Mouse (Mus musculus) G1E (cell line): ENCODE results near the gene Agpat1. TPM values are rescaled to one million over a fixed set of nuclear protein-coding genes. Genes with fewer than 3 reads are reported as not detected.

Source experiments
- ATAC-seq: 2 replicates; pipeline ENCODE4 v1.8.0; 2016; ENCODE audit warnings: mild to moderate bottlenecking; ENCODE audit not compliant: insufficient number of reproducible peaks, poor library complexity, low FRiP score, severe bottlenecking; ENCODE audit errors: extremely low read depth
- DNase-seq: peaks from one replicate; pipeline ENCODE4 v3.0.0; 2012; ENCODE audit warnings: low spot score
- H3K27me3 ChIP-seq: 2 replicates; pipeline ENCODE4 v1.6.1; 2012; ENCODE audit warnings: mild to moderate bottlenecking, low read length, inconsistent platforms; ENCODE audit not compliant: insufficient read depth
- H3K36me3 ChIP-seq: replicated peaks from 2 replicates; pipeline ENCODE3; 2012; ENCODE audit warnings: mild to moderate bottlenecking, inconsistent platforms
- H3K4me1 ChIP-seq: 2 replicates; pipeline ENCODE4 v1.6.1; 2012; ENCODE audit warnings: low read depth, low read length, inconsistent platforms, mixed read lengths; ENCODE audit not compliant: insufficient read depth
- H3K4me3 ChIP-seq: 2 replicates; pipeline ENCODE4 v1.5.1; 2012; ENCODE audit warnings: low read depth, mild to moderate bottlenecking, inconsistent platforms, low read length, moderate library complexity, mixed read lengths
- H3K9me3 ChIP-seq: replicated peaks from 2 replicates; pipeline ENCODE4 v1.6.1; 2012; ENCODE audit warnings: inconsistent platforms
- CTCF ChIP-seq: IDR thresholded peaks from 2 replicates; pipeline ENCODE4 v1.5.1; 2012; ENCODE audit warnings: low read depth, low read length, inconsistent platforms, mixed read lengths
- GATA1 ChIP-seq: IDR thresholded peaks from 2 replicates; pipeline ENCODE4 v1.6.1; 2012; ENCODE audit warnings: borderline replicate concordance, low read length, inconsistent platforms, mixed read lengths
- GATA2 ChIP-seq: IDR thresholded peaks from 2 replicates; pipeline ENCODE4 v1.6.1; 2012; ENCODE audit warnings: low read depth, low read length, inconsistent platforms, borderline replicate concordance
- POLR2AphosphoS5 ChIP-seq: IDR thresholded peaks from 2 replicates; pipeline ENCODE4 v1.6.1; 2012; ENCODE audit warnings: low read depth, low read length, inconsistent platforms; ENCODE audit not compliant: insufficient replicate concordance
- TAL1 ChIP-seq: conservative IDR thresholded peaks from 2 replicates; pipeline ENCODE4 v1.6.1; 2012; ENCODE audit warnings: low read depth, low read length, inconsistent platforms, mixed read lengths
- polyA plus RNA-seq: library from polyadenylated mRNA; stranded (reverse); fragments of >175 nt; gene quantifications from 2 replicates; pipeline ENCODE4 v1.2.3, GENCODE M21; 2012
- total RNA-seq, 2 experiments: library from RNA; stranded (forward) in 1 of 2; stranded (reverse) in 1 of 2; fragments of 200-1000 nt in 1 of 2; fragments of >200 nt in 1 of 2; fragmentation: Nextera tagmentation in 1 of 2; gene quantifications; 2 replicates each; pipeline ENCODE4 v1.2.3; 2014 to 2017

Agpat1 gene
- total and polyA plus RNA-seq, 3 experiments, result 24.7 to 165 (median 96.4) TPM

DNA sequence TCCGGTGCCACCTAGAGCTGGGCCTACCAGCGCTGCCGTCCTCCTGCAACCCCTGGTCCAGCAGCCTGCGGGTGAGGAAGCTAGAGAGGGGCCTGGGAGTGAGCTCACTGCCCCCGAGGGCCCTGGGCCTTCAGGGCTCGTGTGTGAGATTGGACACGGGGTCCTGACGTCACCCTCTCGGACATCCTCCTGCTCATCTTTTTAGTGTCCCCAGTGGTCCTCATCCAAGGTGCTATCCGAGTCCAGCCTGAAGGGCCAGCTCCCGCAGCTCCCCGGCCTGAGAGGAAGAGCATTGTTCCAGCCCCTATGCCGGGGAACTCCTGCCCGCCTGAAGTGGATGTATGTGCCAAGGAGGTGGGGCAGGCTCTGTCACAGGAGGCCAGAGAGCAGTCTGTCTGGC is 46.7 kb downstream of the Agpat1 start:
- no peaks in the 10 kb centered on the region for H3K9me3 ChIP-seq
- ATAC-seq (no peak), DNase-seq (no peak)
- TF ChIP-seq GATA2 (no peak), TAL1 (no peak), POLR2AphosphoS5 (no peak), CTCF (no peak), GATA1 (no peak)
- H3K36me3 ChIP-seq, result peaks cover 84% of the 10 kb centered on the region
- H3K27me3 ChIP-seq, result no peaks in the 10 kb centered on the region
- H3K4me3 ChIP-seq, result no peak overlapping the region
- peaks cover 45% of the 10 kb centered on the region for H3K4me1 ChIP-seq

DNA sequence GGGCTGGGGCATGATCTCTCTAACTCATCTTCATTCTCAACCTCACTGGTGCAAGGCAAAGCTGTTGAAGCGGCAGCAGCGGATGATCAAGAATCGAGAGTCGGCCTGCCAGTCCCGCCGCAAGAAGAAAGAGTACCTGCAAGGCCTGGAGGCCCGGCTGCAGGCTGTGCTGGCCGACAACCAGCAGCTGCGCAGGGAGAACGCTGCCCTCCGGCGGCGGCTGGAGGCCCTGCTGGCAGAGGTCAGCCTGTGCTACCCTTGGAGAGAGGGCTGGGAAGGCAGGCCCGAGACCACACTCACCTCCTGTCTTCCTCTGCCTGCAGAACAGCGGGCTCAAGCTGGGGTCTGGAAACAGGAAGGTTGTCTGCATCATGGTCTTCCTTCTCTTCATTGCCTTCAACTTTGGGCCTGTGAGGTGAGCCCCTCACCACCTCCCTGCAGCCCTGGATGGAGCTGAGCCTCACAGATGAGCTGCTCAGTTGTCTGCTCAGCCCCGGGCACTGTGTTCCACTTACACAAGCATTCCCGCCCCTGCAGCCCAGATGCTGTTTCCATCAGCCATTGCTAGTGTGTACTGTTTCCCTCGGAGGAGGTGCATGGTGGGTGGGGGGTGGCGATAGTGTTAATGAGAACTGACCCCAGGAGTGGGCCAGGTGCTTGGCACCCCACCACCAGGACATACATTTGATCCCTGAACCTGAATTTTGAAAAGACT is 47.6 kb downstream of the Agpat1 start:
- Histone ChIP-seq H3K4me1 (peaks cover 43% of the 10 kb centered on the region), H3K4me3 (no peak overlapping the region), H3K36me3 (peaks cover 81% of the 10 kb centered on the region), H3K9me3 (no peaks in the 10 kb centered on the region), H3K27me3 (peaks cover 5% of the 10 kb centered on the region; the same call in 1 of the 2 replicates)
- TF ChIP-seq POLR2AphosphoS5 (no peak), GATA2 (no peak), GATA1 (no peak), CTCF (no peak), TAL1 (no peak)
- DNase-seq (no peak), ATAC-seq (no peak)

DNA sequence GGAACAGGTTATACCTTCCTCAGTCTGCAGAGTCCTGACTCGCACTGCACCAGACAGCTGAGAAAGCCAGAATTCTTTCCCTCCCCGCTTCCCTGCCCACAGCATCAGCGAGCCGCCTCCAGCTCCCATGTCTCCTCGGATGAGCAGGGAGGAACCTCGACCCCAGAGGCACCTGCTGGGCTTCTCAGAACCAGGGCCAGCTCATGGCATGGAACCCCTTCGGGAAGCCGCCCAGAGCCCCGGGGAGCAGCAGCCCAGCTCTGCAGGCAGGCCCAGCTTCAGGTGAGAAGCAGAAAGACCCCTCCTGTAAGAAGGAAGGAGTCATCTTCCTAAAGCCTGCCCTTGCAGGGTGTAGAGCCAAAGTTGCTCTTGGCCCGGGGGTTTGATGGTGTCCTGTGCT is 48.5 kb downstream of the Agpat1 start:
- ATAC-seq (no peak), DNase-seq (no peak)
- H3K4me1 ChIP-seq, result peaks cover 38% of the 10 kb centered on the region
- peaks cover 81% of the 10 kb centered on the region for H3K36me3 ChIP-seq
- H3K9me3 ChIP-seq, result no peaks in the 10 kb centered on the region
- peaks cover 8% of the 10 kb centered on the region; the same call in 1 of the 2 replicates for H3K27me3 ChIP-seq
- H3K4me3 ChIP-seq, result no peak overlapping the region
- TF ChIP-seq GATA2 (no peak), TAL1 (no peak), POLR2AphosphoS5 (no peak), GATA1 (no peak), CTCF (no peak)

- no peak for DNase-seq
Measured at GRCm38 (mm10) chr17:34652985-34653384, 48.9 kb downstream of the Agpat1 start.

GRCm38 (mm10) chr17:34653746-34654285 is 49.8 kb downstream of the Agpat1 start:
- ATAC-seq, result no peak
- Histone ChIP-seq H3K4me3 (no peak overlapping the region), H3K36me3 (peaks cover 73% of the 10 kb centered on the region), H3K27me3 (peaks cover 15% of the 10 kb centered on the region), H3K9me3 (no peaks in the 10 kb centered on the region), H3K4me1 (peaks cover 26% of the 10 kb centered on the region)
- DNase-seq, result peak; percentile 43
- peak; percentile 68 for TF ChIP-seq CTCF
- no peak for TF ChIP-seq GATA1

More at GRCm38 (mm10) chr17:34652985-34653384, 48.9 kb downstream of the Agpat1 start:
- peaks cover 34% of the 10 kb centered on the region for H3K4me1 ChIP-seq
- TF ChIP-seq CTCF, result no peak
- no peak for TF ChIP-seq POLR2AphosphoS5
- TF ChIP-seq GATA2, result no peak
- TF ChIP-seq TAL1, result no peak
- TF ChIP-seq GATA1, result no peak
- peaks cover 8% of the 10 kb centered on the region; the same call in 1 of the 2 replicates for H3K27me3 ChIP-seq
- no peaks in the 10 kb centered on the region for H3K9me3 ChIP-seq
- no peak for ATAC-seq
- no peak overlapping the region for H3K4me3 ChIP-seq
- peaks cover 81% of the 10 kb centered on the region for H3K36me3 ChIP-seq

DNA sequence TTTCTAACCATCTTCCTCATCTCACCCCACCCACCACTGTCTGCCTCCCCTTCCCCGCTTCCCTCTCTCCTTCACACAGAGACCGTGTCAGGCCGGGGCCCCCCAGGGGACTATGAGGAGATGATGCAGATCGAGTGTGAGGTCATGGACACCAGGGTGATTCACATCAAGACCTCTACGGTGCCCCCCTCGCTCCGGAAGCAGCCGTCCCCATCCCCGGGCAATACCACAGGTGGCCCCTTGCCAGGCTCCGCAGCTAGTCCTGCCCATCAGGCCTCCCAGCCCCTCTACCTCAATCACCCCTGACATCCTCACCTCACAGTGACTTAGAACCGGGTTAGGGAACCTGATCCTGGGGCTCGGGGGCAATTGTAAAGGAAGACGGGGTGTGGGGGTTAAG is 50.3 kb downstream of the Agpat1 start:
- Histone ChIP-seq H3K27me3 (peaks cover 21% of the 10 kb centered on the region), H3K4me1 (peaks cover 22% of the 10 kb centered on the region), H3K9me3 (no peaks in the 10 kb centered on the region), H3K36me3 (peaks cover 67% of the 10 kb centered on the region), H3K4me3 (no peak overlapping the region)
- ATAC-seq (no peak), DNase-seq (no peak)
- TF ChIP-seq GATA1, result no peak
- TF ChIP-seq GATA2, result no peak
